Mouse (Mus musculus) Patski (cell line): ENCODE measurements around the gene Ube2h. TPM values are rescaled to one million over a fixed set of nuclear protein-coding genes. Genes with fewer than 3 reads are reported as not detected.
A peak's percentile ranks its signal among the peaks of the same experiment; 100 is the strongest.
"Not testable (repeated sequence)": the region's sequence is repeated elsewhere in the genome, so short reads cannot be mapped to it uniquely, and the experiment has no call there.

ENCODE experiments used
- ATAC-seq: fragments of 100-300 bp; one replicate; pipeline ENCODE4 v1.8.0; 2021
- CTCF ChIA-PET: fragments of 350-600 bp; sonication (Branson Sonifier 250); formaldehyde crosslinking; loops from one replicate; lab custom pipeline; 2022; ENCODE audit warnings: inconsistent platforms; lab: Charles Lee
- POLR2A ChIA-PET: fragments of 350-600 bp; sonication (Branson Sonifier 250); formaldehyde crosslinking; loops from one replicate; lab custom pipeline; 2022; ENCODE audit warnings: antibody characterized with exemption, inconsistent platforms; lab: Charles Lee
- DNase-seq: peaks from one replicate; pipeline ENCODE4 v3.0.0-alpha.2; 2011; ENCODE audit warnings: low read depth, low spot score
- H3K27me3 ChIP-seq: fragments of 371-371 bp; one replicate; pipeline ENCODE4 v1.5.1; 2021
- CTCF ChIP-seq: fragments of 100-300 bp; IDR thresholded peaks from one replicate; pipeline ENCODE4 v1.5.1; 2021
- in situ Hi-C: fragments of 300-500 bp; cut with MboI; formaldehyde crosslinking; loops from 3 replicates; pipeline ENCODE4 v1.11.1; 2018; ENCODE audit warnings: low pct_unique_long_range_greater_than_20kb, mixed read lengths
- polyA plus RNA-seq: library from polyadenylated mRNA; unstranded; gene quantifications from one replicate; pipeline ENCODE4 v1.2.3, GENCODE M21; 2021

Gene Ube2h
- polyA plus RNA-seq, 1 experiment from 2014 or later: 88.9 TPM

- DNase-seq (no peak), ATAC-seq (no peak)
- CTCF ChIA-PET: interaction anchor here (1.2 kb wide), 1 partner anchor 103 kb away, joined by 3 read pairs; no protein-coding TSS in a partner anchor
- POLR2A ChIA-PET: no interaction called here
- TF ChIP-seq CTCF: no peak
- in situ Hi-C loops: no loop called here
- no peaks in the 10 kb centered on the region for H3K27me3 ChIP-seq
Observed at GRCm38 (mm10) chr6:30325932-30326501, 21.7 kb upstream of the Ube2h start.

GRCm38 (mm10) chr6:30321002-30321401 lies 16.7 kb upstream of the Ube2h start:
- ATAC-seq (no peak), DNase-seq (no peak)
- H3K27me3 ChIP-seq: no peaks in the 10 kb centered on the region
- TF ChIP-seq CTCF: no peak
- ChIA-PET POLR2A (no interaction called here), CTCF (no interaction called here)
- in situ Hi-C loops: no loop called here

- POLR2A ChIA-PET: no interaction called here
- no peaks in the 10 kb centered on the region for H3K27me3 ChIP-seq
- in situ Hi-C loops: no loop called here
- CTCF ChIA-PET: interaction anchor here (1.3 kb wide), 1 partner anchor 11 kb away, joined by 3 read pairs; no protein-coding TSS in a partner anchor
- DNase-seq (no peak), ATAC-seq (no peak)
- no peak for TF ChIP-seq CTCF
Observed at GRCm38 (mm10) chr6:30319216-30319615, 14.9 kb upstream of the Ube2h start.

- TF ChIP-seq CTCF: no peak
- ChIA-PET POLR2A (no interaction called here), CTCF (interaction anchor here (0.6 kb wide), 1 partner anchor 16 kb away, joined by 3 read pairs; no protein-coding TSS in a partner anchor)
- H3K27me3 ChIP-seq: no peaks in the 10 kb centered on the region
- no peak for DNase-seq
- ATAC-seq: no peak
- in situ Hi-C loops: no loop called here
Observed at GRCm38 (mm10) chr6:30312006-30312405, 7.7 kb upstream of the Ube2h start.

GRCm38 (mm10) chr6:30308751-30309150 lies 4.4 kb upstream of the Ube2h start:
- H3K27me3 ChIP-seq: no peaks in the 10 kb centered on the region
- ATAC-seq (peak; percentile 9), DNase-seq (peak; percentile 43)
- in situ Hi-C loops: loop anchor here (5.0 kb wide), 1 partner anchor 39 kb away; no protein-coding TSS in a partner anchor
- ChIA-PET POLR2A (interaction anchor here (1.2 kb wide), 1 partner anchor 37 kb away, joined by 4 read pairs; no protein-coding TSS in a partner anchor), CTCF (interaction anchor here (1.2 kb wide), 1 partner anchor 38 kb away, joined by 4 read pairs; no protein-coding TSS in a partner anchor)
- TF ChIP-seq CTCF: no peak

GRCm38 (mm10) chr6:30307691-30308090 lies 3.4 kb upstream of the Ube2h start:
- in situ Hi-C loops: loop anchor here (5.0 kb wide), 1 partner anchor 40 kb away; no protein-coding TSS in a partner anchor
- no peaks in the 10 kb centered on the region for H3K27me3 ChIP-seq
- CTCF ChIA-PET: interaction anchor here (0.8 to 1.2 kb wide), 2 partner anchors 39 to 120 kb away, joined by 3 to 4 read pairs; no protein-coding TSS in a partner anchor
- ATAC-seq (no peak), DNase-seq (no peak)
- no peak for TF ChIP-seq CTCF
- POLR2A ChIA-PET: interaction anchor here (0.7 kb wide), 1 partner anchor 30 kb away, joined by 3 read pairs; no protein-coding TSS in a partner anchor

- ATAC-seq, H3K27me3 ChIP-seq, DNase-seq, in situ Hi-C loops: not testable (repeated sequence)
- CTCF ChIA-PET: interaction anchor here (1.0 kb wide), 1 partner anchor 56 kb away, joined by 3 read pairs; no protein-coding TSS in a partner anchor
- POLR2A ChIA-PET: interaction anchor here (1.7 kb wide), 1 partner anchor 52 kb away, joined by 8 read pairs; no protein-coding TSS in a partner anchor
Observed at GRCm38 (mm10) chr6:30303771-30304398, 454 bp downstream of the Ube2h start.

- ChIA-PET CTCF (interaction anchor here (0.9 to 1.0 kb wide), 2 partner anchors 51 to 57 kb away, joined by 3 read pairs; no protein-coding TSS in a partner anchor), POLR2A (interaction anchor here (0.9 to 1.7 kb wide), 2 partner anchors 35 to 53 kb away, joined by 3 to 8 read pairs; no protein-coding TSS in a partner anchor)
- in situ Hi-C loops: no loop called here
- DNase-seq (no peak), ATAC-seq (no peak)
- no peak for TF ChIP-seq CTCF
- no peaks in the 10 kb centered on the region for H3K27me3 ChIP-seq
Observed at GRCm38 (mm10) chr6:30302781-30303631, 1.3 kb downstream of the Ube2h start.

- ChIA-PET POLR2A (interaction anchor here (0.9 to 1.7 kb wide), 2 partner anchors 34 to 53 kb away, joined by 3 to 8 read pairs; no protein-coding TSS in a partner anchor), CTCF (interaction anchor here (0.9 kb wide), 1 partner anchor 52 kb away, joined by 3 read pairs; no protein-coding TSS in a partner anchor)
- no peaks in the 10 kb centered on the region for H3K27me3 ChIP-seq
- ATAC-seq: no peak
- in situ Hi-C loops: no loop called here
- no peak for DNase-seq
- no peak for TF ChIP-seq CTCF
Observed at GRCm38 (mm10) chr6:30302156-30302555, 2.2 kb downstream of the Ube2h start.
